Mouse (Mus musculus) 416B (cell line): ENCODE results near the gene Mxd3.
A peak's percentile ranks its signal among the peaks of the same experiment; 100 is the strongest.

Source experiments
- DNase-seq: peaks from one replicate; pipeline ENCODE4 v3.0.0; 2011; ENCODE audit warnings: low read depth

The Mxd3 gene

GRCm38 (mm10) chr13:55332331-55332730 lies 2.7 kb upstream of the Mxd3 start:
- no peak for DNase-seq

GRCm38 (mm10) chr13:55330567-55331400 lies 1.2 kb upstream of the Mxd3 start:
- no peak for DNase-seq

- DNase-seq = no peak
Measured at GRCm38 (mm10) chr13:55329109-55329682, 427 bp downstream of the Mxd3 start.

GRCm38 (mm10) chr13:55328641-55329040 lies 982 bp downstream of the Mxd3 start:
- no peak for DNase-seq

DNA sequence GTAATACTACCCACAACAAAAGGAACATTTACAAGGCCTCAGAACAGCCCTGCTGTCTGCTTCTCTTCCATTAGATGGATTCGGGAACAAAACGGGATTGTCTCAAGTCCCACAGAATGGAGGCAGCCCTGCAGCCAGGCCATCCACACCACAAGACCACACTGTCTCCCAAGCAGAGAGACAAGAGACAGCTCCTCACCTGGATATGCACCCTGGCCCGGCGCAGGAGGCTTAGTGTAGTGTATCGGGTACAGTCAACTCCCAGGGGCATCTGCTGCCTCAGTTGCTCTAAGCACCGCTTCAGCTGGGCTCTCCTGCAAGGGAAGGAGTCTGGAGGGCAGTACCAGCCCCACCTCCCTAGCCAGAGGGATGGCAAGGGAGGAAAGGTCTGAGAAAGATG lies 1.5 kb downstream of the Mxd3 start:
- no peak for DNase-seq

GRCm38 (mm10) chr13:55327633-55328032 lies 2.0 kb downstream of the Mxd3 start:
- DNase-seq = peak; percentile 97

DNA sequence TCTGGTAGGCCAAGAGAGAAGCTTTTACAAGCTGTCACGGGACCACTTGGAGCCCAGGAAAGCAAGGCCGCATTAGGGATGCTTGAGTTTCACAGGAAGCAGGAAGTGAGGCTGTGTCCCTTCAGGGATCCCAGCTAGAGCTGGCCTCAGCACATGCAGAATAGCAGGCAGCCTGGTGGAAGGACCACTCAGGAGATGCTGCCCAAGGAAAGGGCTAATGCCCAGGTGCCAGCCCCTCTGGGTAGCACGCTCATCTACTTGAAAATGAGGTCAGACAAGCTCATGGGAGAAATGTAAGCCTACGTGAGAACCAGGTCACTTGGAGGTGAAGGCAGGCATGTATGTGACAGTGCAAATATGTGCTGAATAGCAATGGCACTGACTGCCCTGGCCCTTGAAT lies 2.5 kb downstream of the Mxd3 start:
- no peak for DNase-seq

DNA sequence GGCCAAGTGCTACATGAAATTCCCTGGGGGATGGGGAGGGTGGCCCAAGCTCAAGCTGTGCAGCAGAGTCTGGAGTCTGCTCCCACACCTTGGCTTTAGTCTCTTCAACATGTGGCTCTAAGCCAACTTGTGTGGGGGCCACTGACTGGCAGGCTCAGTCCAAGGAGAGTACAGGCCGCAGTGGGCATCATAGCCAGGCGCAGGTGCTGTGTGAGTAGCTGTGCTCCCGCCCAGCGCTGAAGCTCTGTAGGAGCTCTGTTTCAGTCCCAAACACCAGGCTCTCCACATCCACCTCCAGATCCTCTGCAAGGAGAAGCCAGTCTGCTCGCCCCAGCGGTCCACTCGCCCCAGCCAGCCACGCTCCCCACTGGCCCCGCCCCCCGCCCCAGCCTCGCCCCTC lies 4.0 kb downstream of the Mxd3 start:
- DNase-seq = no peak

- peak; percentile 70 for DNase-seq
Measured at GRCm38 (mm10) chr13:55322130-55322825, 7.3 kb downstream of the Mxd3 start.

GRCm38 (mm10) chr13:55321434-55322129 lies 8.0 kb downstream of the Mxd3 start, which contains the start of gene Rab24:
Rab24 (minus strand) TSS chr13:55321946.
- DNase-seq = peak; percentile 89

GRCm38 (mm10) chr13:55319931-55320533 lies 9.6 kb downstream of the Mxd3 start, which contains the start of gene Prelid1:
Prelid1 (plus strand) TSS chr13:55320500.
- no peak for DNase-seq

DNA sequence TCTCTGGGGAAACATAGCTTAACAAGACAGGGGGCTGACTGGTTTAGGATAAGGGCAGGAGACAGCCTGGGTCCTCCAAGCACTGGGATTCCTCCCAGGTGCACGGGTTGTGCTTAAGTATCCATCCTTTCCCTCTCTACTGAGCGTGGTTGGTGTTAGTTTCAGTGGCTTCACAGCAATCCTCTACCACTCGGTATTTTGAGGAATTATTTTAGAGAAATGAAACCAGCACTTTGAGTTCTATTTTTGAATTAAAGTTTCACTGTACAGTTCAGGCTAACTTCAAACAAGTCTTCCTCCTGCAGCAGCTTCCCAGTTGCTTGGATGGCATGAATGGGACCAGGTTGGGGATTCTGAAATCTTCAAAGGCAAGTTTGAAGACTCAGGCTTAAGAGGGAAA lies 11.3 kb downstream of the Mxd3 start:
- DNase-seq = no peak

DNA sequence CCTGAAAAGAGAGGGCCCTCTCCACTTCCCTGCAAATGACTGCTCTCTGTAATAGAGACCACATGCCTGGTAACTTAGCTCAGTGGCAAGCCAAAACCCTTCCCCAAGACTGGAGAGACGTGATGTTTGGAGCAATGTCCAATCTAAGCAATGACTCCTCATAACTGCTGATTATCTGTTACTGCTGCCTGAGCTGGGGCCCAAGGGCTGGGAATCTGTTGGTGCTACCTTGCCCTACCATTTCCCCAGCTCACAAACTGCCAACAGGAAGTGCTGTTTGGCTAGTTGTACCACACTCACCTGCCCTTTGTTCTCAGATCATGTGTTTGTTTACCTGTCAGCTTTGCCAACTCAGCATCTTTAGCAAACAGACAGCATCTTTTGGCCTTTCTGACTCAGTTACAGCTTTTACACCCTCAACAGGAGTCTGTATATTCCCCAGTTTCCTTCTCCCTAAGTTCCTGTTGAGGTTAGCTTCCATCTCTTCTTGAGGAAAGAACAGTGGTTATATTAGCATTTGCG lies 14.7 kb downstream of the Mxd3 start:
- no peak for DNase-seq

DNA sequence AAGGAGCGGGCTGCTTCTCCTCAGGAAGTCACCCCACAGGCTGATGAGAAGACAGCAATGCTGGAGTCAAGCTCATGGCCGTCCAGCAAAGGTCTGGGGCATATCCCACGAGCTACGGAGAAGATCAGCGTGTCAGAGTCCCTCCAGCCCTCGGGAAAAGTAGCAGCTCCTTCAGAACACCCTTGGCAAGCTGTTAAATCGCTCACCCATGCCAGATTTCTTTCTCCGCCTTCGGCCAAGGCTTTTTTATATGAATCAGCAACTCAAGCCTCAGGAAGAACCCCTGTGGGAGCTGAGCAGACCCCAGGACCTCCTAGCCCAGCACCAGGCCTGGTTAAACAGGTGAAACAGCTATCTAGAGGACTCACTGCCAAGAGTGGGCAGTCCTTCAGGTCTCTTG lies 16.6 kb downstream of the Mxd3 start:
- no peak for DNase-seq

DNA sequence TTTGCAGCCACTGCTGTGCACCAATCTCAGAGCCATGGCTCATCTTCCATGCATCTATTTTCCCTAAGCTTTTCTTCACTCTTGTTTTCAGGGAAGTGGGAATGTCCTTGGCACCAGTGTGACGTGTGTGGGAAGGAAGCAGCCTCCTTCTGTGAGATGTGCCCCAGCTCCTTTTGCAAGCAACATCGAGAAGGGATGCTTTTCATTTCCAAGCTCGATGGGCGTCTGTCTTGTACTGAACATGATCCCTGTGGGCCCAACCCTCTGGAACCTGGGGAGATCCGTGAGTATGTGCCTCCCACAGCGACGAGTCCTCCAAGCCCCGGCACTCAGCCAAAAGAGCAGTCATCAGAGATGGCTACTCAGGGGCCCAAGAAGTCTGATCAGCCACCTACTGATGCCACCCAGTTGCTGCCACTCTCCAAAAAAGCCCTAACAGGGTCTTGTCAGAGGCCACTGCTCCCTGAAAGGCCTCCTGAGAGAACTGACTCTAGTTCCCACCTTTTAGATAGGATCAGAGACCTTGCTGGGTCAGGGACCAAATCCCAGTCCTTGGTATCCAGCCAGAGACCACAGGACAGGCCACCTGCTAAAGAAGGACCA lies 17.5 kb downstream of the Mxd3 start:
- DNase-seq = no peak

DNA sequence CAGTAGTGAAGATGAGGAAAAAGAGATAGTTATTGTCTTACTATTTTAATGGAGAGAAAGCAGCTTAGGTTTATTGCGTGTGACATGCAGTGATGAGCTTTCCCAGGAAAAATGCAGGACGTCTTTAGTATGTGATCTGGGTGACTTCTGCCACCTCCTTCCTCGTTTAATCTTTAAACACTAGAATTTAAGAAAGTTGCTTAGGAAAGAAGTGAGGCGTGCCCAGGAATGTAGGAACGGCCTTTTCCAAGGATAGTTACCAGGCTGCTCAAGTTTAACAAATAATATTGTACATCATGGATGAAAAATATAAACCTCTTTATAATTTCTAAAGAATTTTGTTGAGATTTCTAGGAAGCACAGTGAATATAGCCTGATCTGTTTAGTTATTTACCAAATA lies 28.7 kb downstream of the Mxd3 start:
- DNase-seq = no peak

DNA sequence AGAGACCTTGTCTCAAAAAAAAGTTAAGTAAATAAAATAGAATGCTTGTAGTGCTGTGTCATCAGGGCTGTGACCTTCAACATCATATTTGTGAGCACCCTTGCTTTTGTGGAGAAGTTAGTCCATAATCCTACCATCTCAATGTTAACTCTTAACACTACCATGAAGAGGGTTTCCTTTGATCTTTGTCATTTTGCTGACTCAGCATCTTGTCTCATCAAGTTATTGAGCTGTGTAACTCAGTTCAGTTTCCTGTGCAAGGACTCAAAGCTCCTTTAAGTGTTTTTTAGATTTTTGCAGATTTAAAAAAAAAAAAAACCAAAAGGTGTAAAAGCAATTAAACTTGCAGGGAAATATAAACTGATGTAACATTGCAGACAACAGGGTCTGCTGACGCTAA lies 32.9 kb downstream of the Mxd3 start:
- no peak for DNase-seq

DNA sequence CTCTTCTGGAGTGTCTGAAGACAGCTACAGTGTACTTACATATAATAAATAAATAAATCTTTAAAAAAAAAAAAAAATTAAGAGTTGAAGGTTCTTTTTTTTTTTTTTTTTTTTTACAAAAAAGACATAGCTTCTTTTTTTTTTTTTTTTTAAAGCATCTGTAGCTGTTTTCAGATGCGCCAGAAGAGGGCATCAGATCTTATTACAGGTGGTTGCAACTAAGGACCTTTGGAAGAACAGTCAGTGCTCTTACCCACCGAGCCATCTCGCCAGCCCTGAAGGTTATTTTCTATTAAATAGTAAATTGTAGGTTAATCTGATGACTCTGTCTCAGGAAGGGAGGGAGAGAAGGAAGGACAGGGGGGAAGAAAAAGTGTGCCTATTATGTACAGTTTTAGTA lies 40.8 kb downstream of the Mxd3 start:
- peak; percentile 59 for DNase-seq

DNA sequence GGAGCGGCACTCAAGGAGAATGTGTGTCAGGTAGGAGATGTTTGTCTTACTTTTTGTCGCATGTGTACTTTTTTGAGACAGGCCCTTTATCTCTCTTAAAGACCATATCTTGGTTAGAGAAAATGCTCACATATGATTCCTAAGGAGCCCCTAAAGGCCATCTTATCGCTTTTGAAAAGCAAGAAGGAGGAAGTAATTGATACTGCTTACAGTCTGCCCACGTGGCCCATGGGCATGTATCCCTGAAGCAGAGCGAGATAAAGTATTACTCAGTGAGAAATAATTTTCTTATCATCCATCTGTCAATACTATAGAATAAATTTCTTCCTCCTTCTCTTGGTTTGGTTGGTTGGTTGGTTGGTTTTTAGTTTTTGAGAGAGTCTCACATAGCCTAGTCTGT lies 52.0 kb downstream of the Mxd3 start:
- DNase-seq = no peak

GRCm38 (mm10) chr13:55277203-55277602 lies 52.4 kb downstream of the Mxd3 start:
- DNase-seq = no peak
